Mouse (Mus musculus) stomach, embryonic 14.5 days (tissue): ENCODE data around the gene Pecr. TPM values are rescaled to one million over a fixed set of nuclear protein-coding genes. Genes with fewer than 3 reads are reported as not detected.
A peak's percentile ranks its signal among the peaks of the same experiment; 100 is the strongest.

Source experiments
- ATAC-seq: fragments of 200-750 bp; cut with Nextera tagmentation; 2 replicates; pipeline ENCODE4 v1.8.0; 2017; ENCODE audit warnings: low read depth, moderate TSS enrichment; ENCODE audit not compliant: insufficient number of reproducible peaks, insufficient read depth, low FRiP score
- H3K27ac ChIP-seq: fragments of 300-500 bp; sonication (generic); 2 replicates; pipeline ENCODE4 v1.5.1; 2014; ENCODE audit warnings: mild to moderate bottlenecking, low read length, moderate library complexity, mixed read lengths
- H3K27me3 ChIP-seq: fragments of 300-500 bp; sonication (generic); 2 replicates; pipeline ENCODE4 v1.6.1; 2014; ENCODE audit warnings: low read length, control low read depth, mixed read lengths; ENCODE audit not compliant: control insufficient read depth, insufficient read depth
- H3K36me3 ChIP-seq: fragments of 300-500 bp; sonication (generic); 2 replicates; pipeline ENCODE4 v1.6.1; 2014; ENCODE audit warnings: mild to moderate bottlenecking, control low read depth, low read length, moderate library complexity, mixed read lengths; ENCODE audit not compliant: control insufficient read depth, insufficient read depth
- H3K4me1 ChIP-seq: fragments of 300-500 bp; sonication (generic); 2 replicates; pipeline ENCODE4 v1.6.1; 2014; ENCODE audit warnings: low read length, control low read depth, mixed read lengths; ENCODE audit not compliant: control insufficient read depth, insufficient read depth
- H3K4me2 ChIP-seq: fragments of 300-500 bp; sonication (generic); replicated peaks from 2 replicates; pipeline ENCODE4 v1.6.1; 2014; ENCODE audit warnings: low read depth, low read length, control low read depth
- H3K4me3 ChIP-seq: fragments of 300-500 bp; sonication (generic); 2 replicates; pipeline ENCODE4 v1.5.1; 2014; ENCODE audit warnings: low read depth, low read length, control low read depth
- H3K9ac ChIP-seq: fragments of 300-500 bp; sonication (generic); replicated peaks from 2 replicates; pipeline ENCODE4 v1.6.1; 2014; ENCODE audit warnings: low read depth, mild to moderate bottlenecking, control low read depth, low read length, moderate library complexity, mixed read lengths
- H3K9me3 ChIP-seq: fragments of 300-500 bp; sonication (generic); 2 replicates; pipeline ENCODE4 v1.6.1; 2016; ENCODE audit warnings: low read depth, low read length, control low read depth; ENCODE audit not compliant: control insufficient read depth
- WGBS: fragments of 180-500 bp; shearing (Covaris S2); extraction: QIAGEN DNeasy Blood & Tissue Kit; methylation state at CpG from one replicate; pipeline ENCODE4 v1.1.7; 2014; 5-methylcytosine and 5-hydroxymethylcytosine counted together
- polyA plus RNA-seq: library from polyadenylated mRNA; unstranded; fragments of >200 nt; fragmentation: Nextera tagmentation; extraction: Ambion mirVana; gene quantifications from 2 replicates; pipeline ENCODE4 v1.2.1, GENCODE M21; 2014

The Pecr gene
- polyA plus RNA-seq: 35.0 and 35.7 TPM in 2 replicates

DNA sequence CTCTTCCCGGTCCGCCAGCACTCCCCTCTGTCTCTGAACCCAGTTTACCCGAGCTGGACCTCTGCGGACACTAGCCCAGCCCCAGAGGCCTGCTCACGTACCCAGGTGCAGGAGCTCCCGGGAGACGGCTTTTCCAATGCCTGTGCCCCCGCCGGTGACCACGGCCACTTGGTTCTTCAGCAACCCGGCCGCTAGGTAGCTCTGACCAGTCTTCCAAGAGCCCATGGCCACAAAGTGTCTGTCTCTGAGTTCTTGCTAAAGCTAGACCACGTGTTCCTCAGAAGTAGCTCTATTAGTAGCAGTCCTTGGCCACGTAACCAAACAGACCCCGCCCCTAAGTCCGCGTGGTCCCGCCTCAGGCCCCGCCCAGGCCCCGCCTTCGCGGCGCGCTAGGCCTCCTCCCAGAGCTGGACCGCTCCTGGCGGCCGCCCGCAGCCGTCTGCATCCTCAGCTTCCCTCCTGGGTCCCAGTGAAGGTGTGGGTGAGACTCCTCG lies at the start of gene Pecr, which contains the start of gene Tmem169:
Gene Pecr, minus strand, starts transcription at position 323 of the 494 bp plus-strand sequence.
Gene Tmem169, plus strand, starts transcription at position 378 of the 494 bp plus-strand sequence.
- H3K27ac ChIP-seq: no peak within 1 kb of the TSS
- H3K27me3 ChIP-seq: no peaks in the 10 kb centered on the region
- peaks cover 3% of the 10 kb centered on the region; the same call in 1 of the 2 replicates for H3K4me1 ChIP-seq
- peak; percentile 99 for ATAC-seq
- H3K4me3 ChIP-seq: peak within 1 kb of the TSS; percentile 45
- H3K9me3 ChIP-seq: no peaks in the 10 kb centered on the region
- peak within 1 kb of the TSS; percentile 36 for H3K9ac ChIP-seq
- H3K36me3 ChIP-seq: no peaks in the 10 kb centered on the region
- under 1% methylated on average over 30 of the region's 30 CpGs for WGBS
- peak within 1 kb of the TSS; percentile 80 for H3K4me2 ChIP-seq

DNA sequence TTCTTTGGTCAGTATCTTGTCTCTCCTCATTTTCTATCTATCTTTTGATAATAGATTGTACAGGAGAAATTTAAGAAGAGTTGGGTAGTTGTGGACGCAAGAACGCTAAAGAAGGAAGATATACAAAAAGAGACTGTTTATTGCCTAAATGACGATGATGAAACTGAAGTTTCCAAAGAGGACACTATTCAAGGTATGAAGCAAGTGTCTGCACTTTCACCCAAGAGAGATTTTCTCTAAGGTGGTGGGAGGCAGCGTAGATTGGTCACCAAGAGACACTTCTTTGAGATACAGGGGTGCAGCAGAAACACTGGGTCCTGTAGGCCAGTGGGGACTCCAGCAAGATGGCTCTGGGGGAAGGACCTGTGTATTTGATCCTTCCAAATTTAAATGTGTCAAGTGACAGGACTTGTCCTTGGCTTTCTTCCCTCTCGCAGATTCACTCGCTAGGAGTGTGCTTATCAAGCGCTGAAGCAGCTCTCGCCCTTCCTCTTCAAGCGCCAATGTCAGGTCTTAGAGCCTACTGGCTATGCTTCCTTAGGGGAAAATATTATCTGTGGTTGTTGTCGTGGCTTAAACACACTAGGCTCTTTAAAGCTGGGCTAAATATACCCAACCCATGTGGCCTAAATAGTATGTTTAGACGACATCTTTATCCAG lies 42.2 kb upstream of the Pecr start:
- H3K9ac ChIP-seq: no peak overlapping the region
- no peak overlapping the region for H3K4me2 ChIP-seq
- H3K9me3 ChIP-seq: no peaks in the 10 kb centered on the region
- H3K36me3 ChIP-seq: peaks cover 40% of the 10 kb centered on the region; the same call in 1 of the 2 replicates
- H3K27ac ChIP-seq: no peak overlapping the region
- no peak for ATAC-seq
- no peaks in the 10 kb centered on the region for H3K27me3 ChIP-seq
- WGBS: 93% methylated on average over 11 of the region's 11 CpGs
- H3K4me3 ChIP-seq: no peak overlapping the region
- H3K4me1 ChIP-seq: no peaks in the 10 kb centered on the region

DNA sequence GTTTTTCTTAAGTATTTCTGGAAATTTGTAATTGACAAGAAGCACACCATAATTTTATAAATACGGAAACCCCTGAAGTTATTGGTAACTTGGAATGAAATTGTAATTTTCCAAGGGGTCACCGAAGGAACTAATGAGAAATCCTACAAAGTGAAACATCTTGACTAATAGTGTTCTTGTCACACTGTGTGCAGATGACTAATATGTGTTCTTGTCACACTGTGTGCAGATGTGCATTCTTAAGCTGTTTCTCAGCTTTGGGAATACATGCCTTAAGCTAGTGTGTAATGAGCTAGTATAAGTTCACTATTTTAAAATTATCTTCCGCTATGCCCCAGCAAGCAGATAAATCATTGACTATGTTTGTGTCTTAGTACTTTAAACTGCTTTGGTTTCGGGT lies 39.1 kb upstream of the Pecr start:
- 94% methylated on average over 4 of the region's 4 CpGs for WGBS
- no peak overlapping the region for H3K4me2 ChIP-seq
- H3K4me1 ChIP-seq: no peaks in the 10 kb centered on the region
- H3K4me3 ChIP-seq: no peak overlapping the region
- ATAC-seq: no peak
- H3K27ac ChIP-seq: no peak overlapping the region
- H3K9me3 ChIP-seq: no peaks in the 10 kb centered on the region
- H3K36me3 ChIP-seq: peaks cover 36% of the 10 kb centered on the region
- H3K9ac ChIP-seq: no peak overlapping the region
- no peaks in the 10 kb centered on the region for H3K27me3 ChIP-seq

DNA sequence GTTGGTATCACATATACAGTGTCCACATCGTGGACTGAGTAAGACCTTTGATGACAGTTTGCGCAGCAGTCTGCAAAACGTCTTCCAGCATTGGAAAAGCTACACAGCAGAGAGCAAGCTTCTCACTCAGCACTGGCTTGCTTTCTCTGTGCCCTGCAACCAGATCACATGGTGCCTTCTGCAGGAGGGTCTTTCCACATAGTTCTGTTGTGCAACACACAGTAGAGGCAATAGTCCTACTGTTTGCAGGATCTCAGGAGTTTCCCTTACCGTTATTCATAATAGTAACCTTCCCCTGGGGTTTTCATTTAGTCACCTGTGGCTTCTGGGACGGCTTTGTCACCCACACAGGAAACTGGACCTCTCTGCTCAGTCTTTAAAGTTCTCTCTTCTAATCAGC lies 36.6 kb upstream of the Pecr start:
- H3K9me3 ChIP-seq: no peaks in the 10 kb centered on the region
- H3K27ac ChIP-seq: no peak overlapping the region
- H3K4me1 ChIP-seq: no peaks in the 10 kb centered on the region
- no peaks in the 10 kb centered on the region for H3K27me3 ChIP-seq
- H3K4me3 ChIP-seq: no peak overlapping the region
- H3K4me2 ChIP-seq: no peak overlapping the region
- no peak for ATAC-seq
- H3K36me3 ChIP-seq: peaks cover 30% of the 10 kb centered on the region
- WGBS: 91% methylated on average over 5 of the region's 5 CpGs
- H3K9ac ChIP-seq: no peak overlapping the region

DNA sequence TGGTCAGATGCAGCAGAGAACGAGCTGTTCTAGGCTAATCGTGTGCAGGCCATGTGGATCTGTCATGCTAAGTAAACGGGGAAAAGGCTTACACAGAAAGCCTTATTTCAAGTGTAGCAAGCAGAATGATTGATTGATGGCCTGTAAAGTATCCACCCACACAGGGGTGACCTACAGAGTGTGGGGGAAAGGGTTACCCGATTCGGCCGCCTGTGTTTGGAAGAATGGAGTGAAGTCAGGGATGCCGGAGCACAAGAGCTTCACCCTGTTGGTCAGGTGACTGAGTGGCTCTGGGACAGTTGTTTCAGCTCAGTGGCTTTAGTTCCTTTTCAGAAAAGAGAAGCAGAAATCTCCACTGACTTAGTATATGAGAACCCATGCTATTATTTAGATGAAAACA lies 32.8 kb upstream of the Pecr start:
- Histone ChIP-seq H3K27me3 (no peaks in the 10 kb centered on the region), H3K4me3 (no peak overlapping the region), H3K9me3 (no peaks in the 10 kb centered on the region), H3K27ac (no peak overlapping the region), H3K4me1 (no peaks in the 10 kb centered on the region), H3K9ac (no peak overlapping the region), H3K4me2 (no peak overlapping the region), H3K36me3 (peaks cover 26% of the 10 kb centered on the region)
- WGBS: 63% methylated on average over 7 of the region's 7 CpGs
- ATAC-seq: no peak

DNA sequence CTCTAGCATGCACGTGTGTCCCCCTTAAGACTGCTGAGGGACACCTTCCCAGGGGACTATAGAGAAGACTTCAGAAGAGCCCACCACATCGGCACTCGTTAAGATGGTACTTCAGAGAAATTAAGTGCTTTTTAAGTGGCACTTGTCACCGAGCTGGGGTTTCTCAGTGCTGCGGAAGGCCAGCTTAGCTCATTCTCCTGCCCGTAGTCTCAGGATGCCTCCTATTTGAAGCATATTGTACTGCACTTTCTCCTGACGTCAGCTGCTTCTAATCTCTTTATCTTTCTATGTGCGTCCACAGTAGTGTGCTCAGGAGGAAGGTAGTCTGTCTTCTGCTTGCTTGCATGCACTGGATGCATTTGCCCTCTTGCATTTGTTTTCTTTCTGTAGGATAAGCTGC lies 32.3 kb upstream of the Pecr start:
- Histone ChIP-seq H3K4me3 (no peak overlapping the region), H3K4me2 (no peak overlapping the region), H3K9me3 (no peaks in the 10 kb centered on the region), H3K27me3 (no peaks in the 10 kb centered on the region), H3K36me3 (peaks cover 26% of the 10 kb centered on the region), H3K9ac (no peak overlapping the region), H3K27ac (no peak overlapping the region), H3K4me1 (no peaks in the 10 kb centered on the region)
- no peak for ATAC-seq
- WGBS: 79% methylated on average over 8 of the region's 8 CpGs

DNA sequence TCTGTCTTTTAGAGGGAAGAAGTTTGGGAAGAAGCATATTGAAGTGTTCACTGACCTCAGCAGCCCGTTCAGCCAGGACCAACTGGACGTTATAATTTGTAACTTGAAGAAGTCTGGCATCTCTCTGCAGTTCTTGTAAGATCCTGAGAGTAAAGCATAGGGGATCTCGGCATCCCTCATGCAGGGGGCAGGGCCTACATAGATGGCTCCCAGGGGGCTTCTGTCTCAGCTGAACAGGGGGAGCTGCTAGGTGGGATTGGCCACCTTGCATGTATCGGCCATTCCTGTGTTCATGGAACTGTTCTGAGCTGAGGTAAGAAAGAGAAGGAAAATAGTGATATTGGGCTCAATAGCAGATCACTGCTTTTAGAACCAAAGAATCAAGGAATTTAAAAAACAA lies 31.3 kb upstream of the Pecr start:
- Histone ChIP-seq H3K4me3 (no peak overlapping the region), H3K9me3 (no peaks in the 10 kb centered on the region), H3K4me1 (no peaks in the 10 kb centered on the region), H3K9ac (no peak overlapping the region), H3K27me3 (no peaks in the 10 kb centered on the region), H3K27ac (no peak overlapping the region), H3K36me3 (peaks cover 19% of the 10 kb centered on the region), H3K4me2 (no peak overlapping the region)
- ATAC-seq: no peak
- 84% methylated on average over 4 of the region's 4 CpGs for WGBS

DNA sequence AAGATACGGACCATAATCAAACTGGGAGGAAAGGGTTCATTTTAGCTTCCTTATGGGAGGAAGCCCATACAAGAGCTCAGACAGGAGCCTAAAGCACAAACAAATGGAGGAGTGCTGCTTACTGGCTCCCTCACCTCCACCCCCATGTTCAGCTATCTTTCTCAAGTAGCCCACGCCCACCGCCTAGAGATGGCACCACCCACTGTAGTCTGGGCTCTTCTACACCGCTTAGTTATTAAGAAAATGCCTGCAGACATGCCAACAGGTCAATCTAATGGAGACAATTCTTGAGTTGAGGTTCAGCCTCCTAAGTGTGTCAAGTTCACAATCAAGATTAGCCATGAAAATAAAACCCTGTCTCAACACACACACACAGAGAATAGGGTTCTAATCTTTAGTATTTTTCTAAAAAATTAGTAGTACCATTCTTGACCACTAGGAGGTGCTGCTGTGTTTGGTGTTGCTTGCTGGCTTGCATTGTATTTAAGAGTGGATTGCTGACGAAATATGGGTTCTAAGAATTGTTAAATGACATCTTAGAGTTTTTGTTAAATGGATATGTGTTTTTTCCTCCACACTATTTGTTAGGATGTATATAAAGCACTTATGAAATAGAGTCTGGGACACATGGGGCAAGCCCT lies 29.4 kb upstream of the Pecr start:
- no peak for ATAC-seq
- peaks cover under 1% of the 10 kb centered on the region; the same call in 1 of the 2 replicates for H3K4me1 ChIP-seq
- H3K4me2 ChIP-seq: no peak overlapping the region
- H3K27me3 ChIP-seq: no peaks in the 10 kb centered on the region
- 79% methylated on average over 5 of the region's 5 CpGs for WGBS
- no peaks in the 10 kb centered on the region for H3K9me3 ChIP-seq
- H3K4me3 ChIP-seq: no peak overlapping the region
- H3K9ac ChIP-seq: no peak overlapping the region
- H3K36me3 ChIP-seq: peaks cover 11% of the 10 kb centered on the region; the same call in 1 of the 2 replicates
- no peak overlapping the region for H3K27ac ChIP-seq
